Mouse (Mus musculus): ENCODE results near the gene Slit3.

DNA sequence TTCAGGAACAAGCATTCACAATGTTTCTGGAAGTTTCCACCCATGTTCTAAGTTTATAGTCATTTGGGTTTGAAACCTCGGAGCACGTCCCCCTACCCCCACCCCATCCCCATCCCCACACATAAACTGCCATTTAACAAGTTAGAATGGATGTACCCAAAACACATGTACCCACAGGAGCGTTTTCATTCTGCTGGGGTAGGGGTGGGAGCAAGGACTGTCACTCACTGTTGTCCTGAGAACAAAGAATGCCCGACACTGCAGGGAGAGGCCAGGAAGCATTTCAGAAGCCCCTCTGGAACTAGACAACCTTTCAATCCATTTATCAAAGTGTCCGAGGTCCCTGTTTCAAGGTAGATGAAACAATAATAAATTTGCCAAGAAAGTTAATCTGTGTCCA, 383.0 kb downstream of the Slit3 start:
- no peak for TF ChIP-seq CTCF (IDR thresholded peaks at IDR 0.05 in 2 of 3, conservative IDR thresholded peaks at IDR 0.05 in 1 of 3; ENCODE audit: control insufficient read depth in 1 of 3, insufficient read depth in 1 of 3, low read depth in 2 of 3, low read length in 3 of 3, poor library complexity in 1 of 3, severe bottlenecking in 1 of 3)
- no peak for TF ChIP-seq TAL1 (IDR thresholded peaks at IDR 0.05; ENCODE audit: low read length)
- TF ChIP-seq POLR2A (IDR thresholded peaks at IDR 0.05; ENCODE audit: control insufficient read depth in 1 of 2, insufficient read depth in 1 of 2, low read depth in 1 of 2, low read length in 2 of 2, poor library complexity in 1 of 2): no peak
- no peak for TF ChIP-seq ELF1 (IDR thresholded peaks at IDR 0.05; ENCODE audit: low read depth, low read length)
- TF ChIP-seq ZKSCAN1 (IDR thresholded peaks at IDR 0.05; ENCODE audit: low read depth, low read length): no peak

All from MEL (cell line).